Mouse (Mus musculus) midbrain, embryonic 11.5 days (tissue): ENCODE data around the gene Fbxo34. TPM values are rescaled to one million over a fixed set of nuclear protein-coding genes. Genes with fewer than 3 reads are reported as not detected.

Experiments used
- ATAC-seq: fragments of 200-750 bp; cut with Nextera tagmentation; 2 replicates; pipeline ENCODE4 v1.8.0; 2017; ENCODE audit warnings: moderate TSS enrichment, moderate library complexity; ENCODE audit not compliant: low FRiP score
- DNase-seq: peaks from one replicate; pipeline ENCODE4 v3.0.0; 2015; ENCODE audit warnings: low spot score; ENCODE audit errors: missing footprints
- H3K27ac ChIP-seq: fragments of 300-500 bp; sonication (generic); 2 replicates; pipeline ENCODE4 v1.5.1; 2014; ENCODE audit warnings: low read depth, low read length
- H3K27me3 ChIP-seq: fragments of 300-500 bp; sonication (generic); 2 replicates; pipeline ENCODE4 v1.6.1; 2014; ENCODE audit warnings: mild to moderate bottlenecking, low read length, moderate library complexity, mixed read lengths; ENCODE audit not compliant: control insufficient read depth, insufficient read depth
- H3K36me3 ChIP-seq: fragments of 300-500 bp; sonication (generic); 2 replicates; pipeline ENCODE4 v1.6.1; 2014; ENCODE audit warnings: mild to moderate bottlenecking, low read length, moderate library complexity, mixed read lengths; ENCODE audit not compliant: control insufficient read depth, insufficient read depth
- H3K4me1 ChIP-seq: fragments of 300-500 bp; sonication (generic); 2 replicates; pipeline ENCODE4 v1.6.1; 2014; ENCODE audit warnings: low read length; ENCODE audit not compliant: control insufficient read depth, insufficient read depth
- H3K4me2 ChIP-seq: fragments of 300-500 bp; sonication (generic); 2 replicates; pipeline ENCODE4 v1.6.1; 2014; ENCODE audit warnings: mild to moderate bottlenecking, moderate library complexity
- H3K4me3 ChIP-seq: fragments of 300-500 bp; sonication (generic); 2 replicates; pipeline ENCODE4 v1.5.1; 2014; ENCODE audit warnings: low read depth, low read length
- H3K9ac ChIP-seq: fragments of 300-500 bp; sonication (generic); 2 replicates; pipeline ENCODE4 v1.6.1; 2014; ENCODE audit warnings: low read length
- H3K9me3 ChIP-seq: fragments of 300-500 bp; sonication (generic); 2 replicates; pipeline ENCODE4 v1.6.1; 2016; ENCODE audit warnings: low read length; ENCODE audit not compliant: control insufficient read depth
- WGBS: fragments of 180-500 bp; shearing (Covaris S2); extraction: QIAGEN DNeasy Blood & Tissue Kit; methylation state at CpG from one replicate; pipeline ENCODE4 v1.1.7; 2014; 5-methylcytosine and 5-hydroxymethylcytosine counted together
- polyA plus RNA-seq: library from polyadenylated mRNA; unstranded; fragments of >200 nt; fragmentation: Nextera tagmentation; extraction: Ambion mirVana; gene quantifications from 2 replicates; pipeline ENCODE4 v1.2.1, GENCODE M21; 2014

The Fbxo34 gene
- polyA plus RNA-seq, 1 experiment from 2014 or later = 24.0 TPM

DNA sequence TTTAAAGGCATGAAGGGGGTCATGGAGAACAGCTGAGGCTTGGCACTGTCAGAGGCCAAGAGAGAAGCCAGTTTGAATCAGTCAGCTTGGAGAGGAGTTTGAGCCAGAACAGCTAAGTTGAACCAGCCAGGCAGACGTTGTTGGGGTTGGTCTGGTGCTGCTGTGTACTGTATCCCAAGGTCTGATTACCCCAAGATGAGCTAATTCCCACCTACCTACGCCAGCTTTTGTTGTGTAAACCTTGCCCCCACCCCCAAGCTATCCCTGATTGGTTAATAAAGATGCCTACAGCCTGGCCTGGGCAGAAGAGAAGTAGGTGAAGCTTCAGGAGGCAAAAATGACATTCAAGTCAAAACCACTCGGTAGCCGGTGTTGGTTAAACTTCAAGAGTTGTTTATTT, 27.8 kb upstream of the Fbxo34 start:
- H3K4me1 ChIP-seq = peaks cover under 1% of the 10 kb centered on the region
- no peak overlapping the region for H3K27ac ChIP-seq
- no peak overlapping the region for H3K4me3 ChIP-seq
- H3K4me2 ChIP-seq = no peak overlapping the region
- ATAC-seq = no peak
- no peaks in the 10 kb centered on the region for H3K27me3 ChIP-seq
- no peak overlapping the region for H3K9ac ChIP-seq
- H3K36me3 ChIP-seq = no peaks in the 10 kb centered on the region
- no peak for DNase-seq
- no peaks in the 10 kb centered on the region for H3K9me3 ChIP-seq
- 70% methylated on average over 4 of the region's 4 CpGs for WGBS

DNA sequence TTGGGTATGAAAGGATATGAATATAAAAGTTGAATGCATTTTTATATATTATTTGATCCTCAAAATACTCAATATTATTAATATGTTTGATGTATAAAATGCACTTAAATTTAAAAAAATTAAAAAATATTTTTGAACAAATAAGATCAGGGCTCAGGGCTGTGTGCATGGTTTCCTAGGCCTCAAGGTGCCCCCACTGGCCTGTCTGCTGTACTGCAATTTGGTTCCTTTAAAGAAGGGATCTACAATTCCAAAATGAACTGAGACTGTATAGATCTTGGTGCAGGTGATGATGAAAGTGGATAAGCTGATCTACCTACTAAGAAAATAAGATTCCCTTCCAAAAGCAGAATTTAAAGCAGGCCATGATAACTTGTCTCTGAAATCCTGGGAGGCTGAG, 17.2 kb upstream of the Fbxo34 start:
- H3K4me2 ChIP-seq = no peak overlapping the region
- H3K27me3 ChIP-seq = no peaks in the 10 kb centered on the region
- no peaks in the 10 kb centered on the region for H3K4me1 ChIP-seq
- no peaks in the 10 kb centered on the region for H3K9me3 ChIP-seq
- H3K4me3 ChIP-seq = no peak overlapping the region
- DNase-seq = no peak
- no peaks in the 10 kb centered on the region for H3K36me3 ChIP-seq
- H3K9ac ChIP-seq = no peak overlapping the region
- H3K27ac ChIP-seq = no peak overlapping the region
- no peak for ATAC-seq

DNA sequence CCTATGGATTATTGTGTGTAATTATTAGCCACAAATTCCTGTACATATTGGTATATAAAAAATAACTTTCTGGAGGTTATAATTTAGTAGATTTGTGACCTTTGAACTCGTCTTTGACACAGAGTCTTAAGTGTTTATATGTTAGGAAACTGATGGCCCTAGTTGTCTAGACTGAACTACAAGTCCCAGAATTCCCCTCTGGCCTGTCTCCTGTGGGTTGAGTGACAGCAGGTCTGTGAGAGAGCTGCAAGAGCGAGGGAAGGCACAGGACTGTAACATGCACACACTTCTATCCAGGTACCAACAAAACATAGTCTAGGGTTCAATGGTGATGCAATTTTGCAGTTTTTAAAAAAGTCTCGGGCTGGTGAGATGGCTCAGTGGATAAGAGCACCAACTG, 11.3 kb upstream of the Fbxo34 start:
- ATAC-seq = no peak
- DNase-seq = no peak
- Histone ChIP-seq H3K27ac (no peak overlapping the region), H3K4me2 (no peak overlapping the region), H3K27me3 (no peaks in the 10 kb centered on the region), H3K4me3 (no peak overlapping the region), H3K4me1 (no peaks in the 10 kb centered on the region), H3K9me3 (no peaks in the 10 kb centered on the region), H3K36me3 (no peaks in the 10 kb centered on the region), H3K9ac (no peak overlapping the region)
- 69% methylated on average over 3 of the region's 3 CpGs for WGBS

DNA sequence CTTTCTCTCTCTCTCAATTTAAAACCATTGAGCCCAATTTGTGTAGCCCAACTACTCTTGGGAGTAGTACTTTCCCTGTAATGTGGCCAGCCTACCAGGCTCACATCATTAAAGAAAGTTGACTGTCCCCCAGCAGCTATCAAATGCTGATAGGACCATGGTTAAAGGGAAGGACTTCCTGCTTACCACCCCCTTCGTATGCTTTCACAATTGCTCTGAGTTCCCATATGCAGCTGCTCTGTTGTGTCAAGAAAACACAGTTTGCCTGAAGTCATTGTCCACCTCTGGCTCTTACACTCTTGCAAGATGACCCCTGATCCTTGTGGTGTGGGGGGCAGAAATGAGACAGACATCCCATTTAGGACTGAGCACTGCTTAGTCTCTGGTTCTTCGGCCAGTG, 5.3 kb upstream of the Fbxo34 start:
- Histone ChIP-seq H3K36me3 (no peaks in the 10 kb centered on the region), H3K27me3 (no peaks in the 10 kb centered on the region), H3K4me1 (no peaks in the 10 kb centered on the region), H3K4me3 (no peak overlapping the region), H3K9ac (no peak overlapping the region), H3K4me2 (no peak overlapping the region), H3K27ac (no peak overlapping the region), H3K9me3 (no peaks in the 10 kb centered on the region)
- ATAC-seq = no peak
- no peak for DNase-seq
- WGBS = 78% methylated on average over 2 of the region's 2 CpGs

DNA sequence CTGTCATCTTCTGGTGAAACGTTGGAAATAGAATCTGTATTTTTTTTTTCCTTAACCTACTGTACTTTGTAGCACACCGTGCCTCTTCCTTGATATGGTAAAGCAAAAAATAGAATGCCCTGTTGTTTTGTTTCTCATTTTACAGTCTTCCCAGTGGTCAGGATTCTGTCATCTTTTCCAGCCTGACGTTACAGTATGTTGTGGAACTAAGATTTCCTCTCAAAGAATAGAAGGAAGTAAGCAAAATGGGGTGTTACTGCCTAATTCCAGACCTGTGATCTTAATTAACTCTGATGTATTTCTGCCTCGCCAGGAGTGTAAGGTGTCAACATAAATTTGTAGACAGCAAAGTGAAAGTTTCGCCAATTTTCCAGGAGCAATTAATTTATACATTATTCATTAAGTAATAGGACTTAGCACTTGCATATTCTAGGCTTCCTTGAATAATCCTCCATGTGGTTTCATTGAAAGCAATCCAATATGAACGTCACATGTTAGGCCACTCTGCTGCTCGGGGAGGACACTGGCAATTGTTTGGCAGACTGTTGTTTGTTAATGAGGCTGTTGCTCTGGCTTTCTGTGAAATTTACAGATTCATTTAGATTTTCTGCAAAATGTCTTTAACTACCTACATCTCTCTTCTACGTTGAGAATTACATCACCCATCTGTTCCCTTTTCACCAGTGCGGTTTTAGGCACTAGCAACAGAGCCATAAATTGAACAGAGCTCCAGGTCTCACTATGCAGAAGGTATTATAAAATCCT, 4.7 kb upstream of the Fbxo34 start:
- Histone ChIP-seq H3K4me2 (no peak overlapping the region), H3K36me3 (no peaks in the 10 kb centered on the region), H3K9ac (no peak overlapping the region), H3K4me3 (no peak overlapping the region), H3K4me1 (no peaks in the 10 kb centered on the region), H3K9me3 (no peaks in the 10 kb centered on the region), H3K27me3 (no peaks in the 10 kb centered on the region), H3K27ac (no peak overlapping the region)
- DNase-seq = no peak
- 76% methylated on average over 9 of the region's 9 CpGs for WGBS
- ATAC-seq = no peak

DNA sequence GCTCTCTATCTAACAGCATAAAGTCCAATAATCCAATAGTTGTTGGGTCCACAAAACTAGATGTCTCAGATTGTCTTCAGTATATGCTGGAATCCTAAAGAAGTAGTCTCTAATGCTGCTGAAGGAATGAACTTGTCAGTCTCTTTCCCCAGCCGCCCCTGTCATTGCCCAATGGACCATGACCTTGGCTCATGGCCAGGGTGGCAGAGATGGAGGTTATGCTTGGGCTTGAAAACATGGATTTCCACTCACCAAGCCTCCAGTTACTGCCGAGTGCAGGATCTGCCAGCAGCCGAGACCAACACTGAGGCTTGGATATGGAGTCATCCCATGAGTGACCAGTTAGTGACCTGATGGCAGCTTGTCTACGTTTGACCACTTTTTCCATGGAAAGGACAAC, 9.3 kb downstream of the Fbxo34 start:
- DNase-seq = no peak
- H3K4me2 ChIP-seq = no peak overlapping the region
- ATAC-seq = no peak
- no peak overlapping the region for H3K4me3 ChIP-seq
- no peaks in the 10 kb centered on the region for H3K36me3 ChIP-seq
- H3K27ac ChIP-seq = no peak overlapping the region
- 84% methylated on average over 4 of the region's 4 CpGs for WGBS
- H3K27me3 ChIP-seq = no peaks in the 10 kb centered on the region
- no peaks in the 10 kb centered on the region for H3K4me1 ChIP-seq
- no peaks in the 10 kb centered on the region for H3K9me3 ChIP-seq
- H3K9ac ChIP-seq = no peak overlapping the region

DNA sequence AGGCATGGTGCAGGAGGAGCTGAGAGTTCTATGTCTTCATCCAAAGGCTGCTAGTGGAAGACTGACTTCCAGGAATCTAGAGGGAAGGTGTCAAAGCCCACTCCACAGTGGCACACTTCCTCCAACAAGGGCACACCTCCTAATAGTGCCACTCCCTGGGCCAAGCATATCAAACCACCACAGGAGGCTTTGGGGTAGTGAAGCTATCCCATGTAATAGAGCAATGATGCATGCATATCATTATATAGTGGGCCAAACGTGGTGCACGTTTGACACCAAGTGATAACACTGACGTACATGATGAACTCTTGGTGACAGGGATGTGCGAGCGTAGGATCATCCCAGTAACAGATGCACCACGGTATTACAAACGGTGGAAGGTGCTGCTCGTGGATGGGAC, 11.8 kb downstream of the Fbxo34 start:
- WGBS = 85% methylated on average over 8 of the region's 8 CpGs
- DNase-seq = no peak

DNA sequence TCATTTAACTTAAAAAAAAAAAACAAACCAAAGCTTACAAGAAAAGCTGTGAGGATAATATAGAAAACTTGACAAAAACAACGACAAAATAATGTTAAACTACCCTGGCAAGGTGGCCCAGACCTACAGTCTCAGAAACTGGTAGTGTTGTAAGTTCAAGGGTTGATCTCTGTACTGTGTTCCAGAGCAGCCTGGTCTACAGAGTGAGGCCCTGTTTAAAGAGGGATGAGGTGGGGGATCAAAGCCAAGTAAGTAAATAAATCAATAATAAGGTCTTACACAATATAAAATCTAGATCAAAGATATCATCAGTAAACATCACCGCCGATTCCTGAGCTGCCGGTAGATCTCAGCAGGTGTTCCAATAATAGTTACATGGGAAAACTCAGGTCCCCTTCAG, 12.2 kb downstream of the Fbxo34 start:
- Histone ChIP-seq H3K9ac (no peak overlapping the region), H3K27ac (no peak overlapping the region)
- 83% methylated on average over 4 of the region's 4 CpGs for WGBS

More for the DNA sequence above, 11.8 kb downstream of the Fbxo34 start:
- no peaks in the 10 kb centered on the region for H3K27me3 ChIP-seq
- H3K9me3 ChIP-seq = no peaks in the 10 kb centered on the region
- no peak overlapping the region for H3K27ac ChIP-seq
- H3K4me1 ChIP-seq = no peaks in the 10 kb centered on the region
- no peak overlapping the region for H3K9ac ChIP-seq
- no peak for ATAC-seq
- H3K36me3 ChIP-seq = no peaks in the 10 kb centered on the region
- H3K4me3 ChIP-seq = no peak overlapping the region
- H3K4me2 ChIP-seq = no peak overlapping the region

DNA sequence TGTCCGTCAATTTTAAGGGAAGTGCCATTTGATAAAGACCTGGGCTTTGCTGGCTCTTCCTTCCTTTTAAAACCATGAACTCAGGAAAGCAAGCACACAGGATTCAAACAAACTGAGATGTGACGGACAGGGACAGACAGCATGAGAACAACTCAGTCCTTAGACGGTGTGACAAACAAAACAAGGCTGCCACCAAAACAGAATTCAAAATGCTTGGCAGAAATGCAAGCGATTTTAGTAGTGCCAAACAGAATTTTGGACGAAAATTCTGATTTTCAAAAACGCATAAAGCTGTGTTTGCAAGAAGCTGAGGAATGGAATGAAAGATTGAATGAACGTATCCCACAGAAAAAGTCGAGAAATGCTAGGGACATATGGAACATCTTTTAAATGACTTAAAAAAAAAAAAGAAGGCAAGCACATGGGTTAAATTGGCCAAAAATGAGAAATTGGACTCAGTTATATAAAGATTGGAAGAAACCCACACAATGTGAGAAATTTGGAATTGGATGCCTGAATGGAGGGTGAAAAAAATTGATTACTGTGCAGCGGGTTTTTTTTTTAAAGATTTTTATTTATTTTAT, 12.7 kb downstream of the Fbxo34 start:
- no peak overlapping the region for H3K4me3 ChIP-seq
- no peak overlapping the region for H3K9ac ChIP-seq
- H3K27ac ChIP-seq = no peak overlapping the region
- H3K4me2 ChIP-seq = no peak overlapping the region
- no peaks in the 10 kb centered on the region for H3K27me3 ChIP-seq
- no peaks in the 10 kb centered on the region for H3K4me1 ChIP-seq
- no peaks in the 10 kb centered on the region for H3K36me3 ChIP-seq
- WGBS = 84% methylated on average over 9 of the region's 9 CpGs
- no peaks in the 10 kb centered on the region for H3K9me3 ChIP-seq
- no peak for DNase-seq
- no peak for ATAC-seq

More for the DNA sequence above, 12.2 kb downstream of the Fbxo34 start:
- ATAC-seq (no peak), DNase-seq (no peak)
- Histone ChIP-seq H3K9me3 (no peaks in the 10 kb centered on the region), H3K4me1 (no peaks in the 10 kb centered on the region), H3K4me2 (no peak overlapping the region), H3K27me3 (no peaks in the 10 kb centered on the region), H3K36me3 (no peaks in the 10 kb centered on the region), H3K4me3 (no peak overlapping the region)
